In the genomic region with DNA sequence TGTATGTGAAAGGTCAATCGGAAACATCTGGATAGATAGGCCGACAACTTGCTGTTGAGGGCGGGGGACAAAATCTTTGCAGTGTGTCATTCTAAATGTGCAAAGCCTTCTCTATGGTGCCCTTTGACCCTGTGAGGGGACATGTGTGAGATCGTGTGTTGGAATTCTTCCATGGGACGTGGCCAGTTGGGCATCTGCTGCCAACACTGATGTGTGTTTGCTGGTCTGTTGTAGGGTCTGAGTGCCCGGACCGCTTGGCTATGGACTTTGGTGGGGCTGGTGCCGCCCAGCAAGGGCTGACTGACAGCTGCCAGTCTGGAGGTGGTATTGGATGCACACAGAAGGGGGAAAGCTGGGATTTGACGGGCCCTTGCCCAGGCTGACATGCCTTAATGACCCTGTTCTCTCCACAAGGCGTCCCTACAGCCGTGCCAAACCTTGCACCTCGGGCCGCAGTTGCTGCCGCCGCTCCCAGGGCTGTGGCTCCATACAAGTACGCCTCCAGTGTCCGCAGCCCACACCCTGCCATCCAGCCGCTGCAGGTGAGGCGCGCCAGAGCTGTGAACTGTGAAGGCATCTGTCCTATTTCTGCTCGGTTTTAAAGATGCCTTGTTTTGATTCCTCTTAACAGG, we compare ENCODE assay signal across 16 mouse cellular contexts. TPM values are rescaled to one million over a fixed set of nuclear protein-coding genes. Genes with fewer than 3 reads are reported as not detected.
"Had no signal": no experiment of that assay in that cellular context is flagged by ENCODE, and none has a peak within 500 bp of the region (broad histone marks: within the 10 kb centered on the region; RNA-seq: fewer than 3 reads in every experiment).

No protein-coding gene starts in this region.

- DNase-seq: kidney, postnatal 36 days; layer of hippocampus, adult 9-11 months; layer of hippocampus, postnatal 36 days; lung, adult 18-20 months; lung, postnatal 4 days; midbrain, embryonic 14.5 days; thymus, adult 2 months; thymus, postnatal 25 days had no signal

RNA-seq across cellular contexts. Expression of a gene that starts 27.8 kb away (rescaled TPM):
- total RNA-seq: layer of hippocampus, adult 18-20 months; left cerebral cortex, postnatal 25 days; megakaryocyte, adult 5-6 weeks had no signal
- polyA plus RNA-seq: limb, embryonic 11.5 days; lung, embryonic 16.5 days; midbrain, embryonic 10.5 days; midbrain, embryonic 14.5 days; neural tube, embryonic 11.5 days had no signal

RNA-seq across cellular contexts. Expression of a gene that starts 47.4 kb away (rescaled TPM):
- total RNA-seq: layer of hippocampus, adult 18-20 months; layer of hippocampus, postnatal 36 days; left cerebral cortex, adult 8-10 months; megakaryocyte, adult 5-6 weeks had no signal
